Mouse (Mus musculus): ENCODE measurements around the gene Ephx3. TPM values are rescaled to one million over a fixed set of nuclear protein-coding genes. Genes with fewer than 3 reads are reported as not detected.
A peak's percentile ranks its signal among the peaks of the same experiment; 100 is the strongest.

The Ephx3 gene
- total and polyA plus RNA-seq, 3 experiments: 0.24 to 0.30 TPM; not detected in 1

GRCm38 (mm10) chr17:32165266-32165802, 24.0 kb downstream of the Ephx3 start:
- H3K9ac ChIP-seq (ENCODE audit: insufficient read depth, low read depth): no peak overlapping the region
- TF ChIP-seq RAD21 (IDR thresholded peaks at IDR 0.05; ENCODE audit: low read depth, low read length) (no peak), IRF4 (IDR thresholded peaks at IDR 0.05; ENCODE audit: low read depth, low read length) (no peak), ZC3H11A (IDR thresholded peaks at IDR 0.05; ENCODE audit: low read depth, low read length) (no peak), JUND (conservative IDR thresholded peaks at IDR 0.05; ENCODE audit: low read depth, low read length) (no peak), TCF12 (IDR thresholded peaks at IDR 0.05; ENCODE audit: low read depth, low read length) (no peak), CHD1 (IDR thresholded peaks at IDR 0.05; ENCODE audit: low read depth, low read length) (no peak)
- dilution Hi-C loops (cut with MboI; ENCODE audit: extremely low pct_ligation_motif_present, extremely low pct_unique_long_range_greater_than_20kb, low sequenced_read_pairs): no loop called here
- H3K4me1 ChIP-seq (ENCODE audit: control insufficient read depth in 1 of 2, insufficient read depth in 2 of 2): peaks cover 27 to 31% of the 10 kb centered on the region in 2 experiments
- no peak overlapping the region for H3K27ac ChIP-seq (ENCODE audit: insufficient read depth, low read depth)
- peak; percentile 16 for DNase-seq (ENCODE audit: extremely low read depth)
- in situ Hi-C loops (cut with MboI; ENCODE audit: low pct_ligation_motif_present, low pct_unique_long_range_greater_than_20kb, low sequenced_read_pairs): no loop called here
- H3K9me3 ChIP-seq (replicated peaks; ENCODE audit: low read length): peaks cover 3% of the 10 kb centered on the region
- H3K4me2 ChIP-seq (ENCODE audit: insufficient read depth, low read depth, poor library complexity, severe bottlenecking): peak overlapping the region; percentile 99
- H3K27me3 ChIP-seq (replicated peaks): peaks cover 36% of the 10 kb centered on the region
- H3K79me2 ChIP-seq (replicated peaks; ENCODE audit: control insufficient read depth, extremely low read depth, insufficient read depth, poor library complexity, severe bottlenecking): no peaks in the 10 kb centered on the region
- H3K36me3 ChIP-seq (replicated peaks in 1 of 2; ENCODE audit: control insufficient read depth in 1 of 2, insufficient read depth in 1 of 2, low read length in 1 of 2): no peaks in the 10 kb centered on the region
- H3K4me3 ChIP-seq (replicated peaks in 1 of 3; ENCODE audit: low read depth in 2 of 3, low read length in 2 of 3, poor library complexity in 1 of 3): peak overlapping the region in 1 of 3 experiments; percentile 34

- TF ChIP-seq NELFE (IDR thresholded peaks at IDR 0.05; ENCODE audit: low read depth, low read length): no peak
- TF ChIP-seq ZNF384 (IDR thresholded peaks at IDR 0.05; ENCODE audit: low read depth, low read length): peak; percentile 74
- H3K79me2 ChIP-seq (replicated peaks; ENCODE audit: control insufficient read depth, extremely low read depth, insufficient read depth, poor library complexity, severe bottlenecking): no peaks in the 10 kb centered on the region
- peaks cover 3% of the 10 kb centered on the region for H3K9me3 ChIP-seq (replicated peaks; ENCODE audit: low read length)
- no peak for DNase-seq (ENCODE audit: extremely low read depth)
- H3K27ac ChIP-seq (ENCODE audit: insufficient read depth, low read depth): 0 out of 2 replicates have a peak overlapping the region, but pooled peaks have one; percentile 6
- H3K27me3 ChIP-seq (replicated peaks): peaks cover 42% of the 10 kb centered on the region
- no peak overlapping the region for H3K4me3 ChIP-seq (replicated peaks in 1 of 3; ENCODE audit: low read depth in 2 of 3, low read length in 2 of 3, poor library complexity in 1 of 3)
- H3K36me3 ChIP-seq (replicated peaks in 1 of 2; ENCODE audit: control insufficient read depth in 1 of 2, insufficient read depth in 1 of 2, low read length in 1 of 2): no peaks in the 10 kb centered on the region
- in situ Hi-C loops (cut with MboI; ENCODE audit: low pct_ligation_motif_present, low pct_unique_long_range_greater_than_20kb, low sequenced_read_pairs) (no loop called here), dilution Hi-C loops (cut with MboI; ENCODE audit: extremely low pct_ligation_motif_present, extremely low pct_unique_long_range_greater_than_20kb, low sequenced_read_pairs) (no loop called here)
- peaks cover 27 to 31% of the 10 kb centered on the region in 2 experiments for H3K4me1 ChIP-seq (ENCODE audit: control insufficient read depth in 1 of 2, insufficient read depth in 2 of 2)
- no peak overlapping the region for H3K9ac ChIP-seq (ENCODE audit: insufficient read depth, low read depth)
- H3K4me2 ChIP-seq (ENCODE audit: insufficient read depth, low read depth, poor library complexity, severe bottlenecking): peak overlapping the region; percentile 99; the same call in 1 of the 2 replicates
Measured at GRCm38 (mm10) chr17:32164780-32165179, 24.6 kb downstream of the Ephx3 start.

GRCm38 (mm10) chr17:32163910-32164650, 25.3 kb downstream of the Ephx3 start:
- Histone ChIP-seq H3K27me3 (replicated peaks) (peaks cover 43% of the 10 kb centered on the region), H3K36me3 (replicated peaks in 1 of 2; ENCODE audit: control insufficient read depth in 1 of 2, insufficient read depth in 1 of 2, low read length in 1 of 2) (no peaks in the 10 kb centered on the region), H3K79me2 (replicated peaks; ENCODE audit: control insufficient read depth, extremely low read depth, insufficient read depth, poor library complexity, severe bottlenecking) (no peaks in the 10 kb centered on the region), H3K9me3 (replicated peaks; ENCODE audit: low read length) (peaks cover 3% of the 10 kb centered on the region), H3K9ac (ENCODE audit: insufficient read depth, low read depth) (no peak overlapping the region), H3K27ac (ENCODE audit: insufficient read depth, low read depth) (0 out of 2 replicates have a peak overlapping the region, but pooled peaks have one; percentile 6), H3K4me1 (ENCODE audit: control insufficient read depth in 1 of 2, insufficient read depth in 2 of 2) (peaks cover 27 to 31% of the 10 kb centered on the region in 2 experiments), H3K4me2 (ENCODE audit: insufficient read depth, low read depth, poor library complexity, severe bottlenecking) (no peak overlapping the region), H3K4me3 (replicated peaks in 1 of 3; ENCODE audit: low read depth in 2 of 3, low read length in 2 of 3, poor library complexity in 1 of 3) (no peak overlapping the region)
- dilution Hi-C loops (cut with MboI; ENCODE audit: extremely low pct_ligation_motif_present, extremely low pct_unique_long_range_greater_than_20kb, low sequenced_read_pairs): no loop called here
- DNase-seq (ENCODE audit: extremely low read depth): peak; percentile 92
- in situ Hi-C loops (cut with MboI; ENCODE audit: low pct_ligation_motif_present, low pct_unique_long_range_greater_than_20kb, low sequenced_read_pairs): no loop called here
- TF ChIP-seq POLR2A (IDR thresholded peaks at IDR 0.05; ENCODE audit: low read depth, low read length) (no peak), CHD1 (IDR thresholded peaks at IDR 0.05; ENCODE audit: low read depth, low read length) (no peak), MYC (IDR thresholded peaks at IDR 0.05; ENCODE audit: low read depth, low read length) (peak; percentile 52; the same call in 1 of the 2 replicates), EP300 (IDR thresholded peaks at IDR 0.05; ENCODE audit: low read length) (peak; percentile 95), ZMIZ1 (IDR thresholded peaks at IDR 0.05; ENCODE audit: low read depth, low read length) (peak; percentile 56; the same call in 1 of the 2 replicates), BHLHE40 (IDR thresholded peaks at IDR 0.05; ENCODE audit: low read depth, low read length) (peak; percentile 68), IRF4 (IDR thresholded peaks at IDR 0.05; ENCODE audit: low read depth, low read length) (peak; percentile 98), PAX5 (IDR thresholded peaks at IDR 0.05; ENCODE audit: low read length) (no peak), ZNF384 (IDR thresholded peaks at IDR 0.05; ENCODE audit: low read depth, low read length) (0 out of 2 replicates have a peak, but pooled peaks have one; percentile 27), CHD2 (IDR thresholded peaks at IDR 0.05; ENCODE audit: low read length) (peak; percentile 68), KAT2A (IDR thresholded peaks at IDR 0.05; ENCODE audit: insufficient replicate concordance, low read length) (0 out of 2 replicates have a peak, but pooled peaks have one; percentile 71), RCOR1 (conservative IDR thresholded peaks at IDR 0.05; ENCODE audit: low read depth, low read length) (peak; percentile 91), ETS1 (conservative IDR thresholded peaks at IDR 0.05; ENCODE audit: low read depth, low read length) (peak; percentile 63), MAZ (IDR thresholded peaks at IDR 0.05; ENCODE audit: low read depth, low read length) (peak; percentile 85), JUND (conservative IDR thresholded peaks at IDR 0.05; ENCODE audit: low read depth, low read length) (peak; percentile 41), USF2 (conservative IDR thresholded peaks at IDR 0.05; ENCODE audit: low read depth, low read length) (no peak), TBP (conservative IDR thresholded peaks at IDR 0.05; ENCODE audit: low read depth, low read length) (no peak), TCF12 (IDR thresholded peaks at IDR 0.05; ENCODE audit: low read depth, low read length) (peak; percentile 61), SMC3 (IDR thresholded peaks at IDR 0.05; ENCODE audit: low read depth, low read length) (peak; percentile 17; the same call in 1 of the 2 replicates), MAX (IDR thresholded peaks at IDR 0.05; ENCODE audit: low read length) (peak; percentile 53)
